ENCODE assay signal across 32 mouse cellular contexts in the genomic region with DNA sequence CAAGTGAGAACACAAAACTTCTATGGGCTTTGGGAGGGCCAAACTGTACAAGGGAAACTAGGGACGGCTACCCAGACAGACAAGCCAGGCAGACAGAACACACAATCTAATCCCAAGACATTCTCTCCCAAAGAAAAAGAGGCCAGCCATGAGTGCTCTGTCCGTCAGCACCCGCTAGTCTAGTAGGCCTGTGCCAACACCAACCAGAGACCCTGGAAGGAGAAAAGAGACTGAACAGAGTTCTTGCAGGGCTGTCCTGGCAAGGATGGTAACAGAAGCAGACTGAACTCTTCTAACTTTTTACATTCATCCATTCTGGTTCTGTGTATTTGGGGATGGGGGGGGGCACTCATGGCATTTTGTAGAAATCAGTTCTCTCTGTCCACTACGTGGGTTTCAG. TPM values are rescaled to one million over a fixed set of nuclear protein-coding genes. Genes with fewer than 3 reads are reported as not detected.
DNase-seq lines count a peak whose midpoint lies in the region; ATAC-seq and TF ChIP-seq lines count a peak whose summit lies in the region.
"Had no signal": no experiment of that assay in that cellular context is flagged by ENCODE, and none has a peak within 500 bp of the region (broad histone marks: within the 10 kb centered on the region; RNA-seq: fewer than 3 reads in every experiment).

No protein-coding gene starts in this region.

- peaks cover 99% of the 10 kb centered on the region for H3K4me1 ChIP-seq in heart, embryonic 13.5 days
- peaks cover 85% of the 10 kb centered on the region for H3K4me1 ChIP-seq in kidney, adult 2 months (ENCODE audit: control insufficient read depth, insufficient read depth, low read length)
- peaks cover 82% of the 10 kb centered on the region for H3K4me1 ChIP-seq in lung, postnatal 0 days (ENCODE audit: insufficient read depth, low read depth, low read length)
- peaks cover 71% of the 10 kb centered on the region for H3K4me1 ChIP-seq in lung, adult 2 months (ENCODE audit: control insufficient read depth, insufficient read depth, low read length)
- peaks cover 37% of the 10 kb centered on the region for H3K4me1 ChIP-seq in brown adipose tissue, adult 24 weeks (ENCODE audit: control insufficient read depth, insufficient read depth, insufficient read length, low read length)

- 34% methylated on average over 4 of the region's 4 CpGs for WGBS in heart, embryonic 13.5 days
- 42% methylated on average over 4 of the region's 4 CpGs for WGBS in kidney, adult 2 months
- WGBS in lung, postnatal 0 days: 32% methylated on average over 4 of the region's 4 CpGs
- 21% methylated on average over 4 of the region's 4 CpGs for WGBS in lung, adult 2 months

- no peaks in the 10 kb centered on the region for H3K9me3 ChIP-seq in heart, embryonic 13.5 days
- no peaks in the 10 kb centered on the region for H3K9me3 ChIP-seq in lung, postnatal 0 days (ENCODE audit: low read length)
- H3K9me3 ChIP-seq: embryonic facial prominence, embryonic 13.5 days; forebrain, embryonic 10.5 days; forebrain, embryonic 15.5 days; G1E; hindbrain, embryonic 13.5 days; kidney, embryonic 15.5 days; liver, embryonic 15.5 days; midbrain, embryonic 10.5 days; midbrain, embryonic 15.5 days; neural tube, embryonic 15.5 days; stomach, embryonic 15.5 days had no signal

- intact Hi-C loops in gastrocnemius, postnatal 36 days (cut with DNase I): no loop called here

- H3K27ac ChIP-seq in heart, embryonic 13.5 days (replicated peaks): 0 out of 2 replicates have a peak overlapping the region, but pooled peaks have one; percentile 39
- peak overlapping the region; percentile 57; the same call in 1 of the 2 replicates for H3K27ac ChIP-seq in kidney, adult 2 months (ENCODE audit: insufficient read depth, low read depth, low read length)
- peak overlapping the region; percentile 87 for H3K27ac ChIP-seq in lung, postnatal 0 days (ENCODE audit: low read length)
- peak overlapping the region; percentile 71 for H3K27ac ChIP-seq in brown adipose tissue, adult 24 weeks (replicated peaks; ENCODE audit: low read depth, low read length)
- H3K27ac ChIP-seq: embryonic facial prominence, embryonic 13.5 days; forebrain, embryonic 10.5 days; forebrain, embryonic 15.5 days; hindbrain, embryonic 13.5 days; kidney, embryonic 15.5 days; layer of hippocampus, adult 2 months; liver, embryonic 15.5 days; midbrain, embryonic 10.5 days; midbrain, embryonic 15.5 days; neural tube, embryonic 15.5 days; stomach, embryonic 15.5 days had no signal

- TF ChIP-seq EP300 in lung, postnatal 0 days (IDR thresholded peaks at IDR 0.05): no peak

- no peak for TF ChIP-seq POLR2A in kidney, adult 2 months (IDR thresholded peaks at IDR 0.05; ENCODE audit: low read depth, low read length)
- TF ChIP-seq POLR2A in lung, adult 2 months (IDR thresholded peaks at IDR 0.05; ENCODE audit: borderline replicate concordance, extremely low read depth, low read depth, low read length): no peak

- no peaks in the 10 kb centered on the region for H3K27me3 ChIP-seq in heart, embryonic 13.5 days (replicated peaks)
- no peaks in the 10 kb centered on the region for H3K27me3 ChIP-seq in kidney, adult 2 months (replicated peaks; ENCODE audit: control insufficient read depth, insufficient read depth, low read length)
- H3K27me3 ChIP-seq in lung, postnatal 0 days (replicated peaks; ENCODE audit: insufficient read depth, low read length): no peaks in the 10 kb centered on the region
- H3K27me3 ChIP-seq: embryonic facial prominence, embryonic 13.5 days; forebrain, embryonic 15.5 days; hindbrain, embryonic 13.5 days; kidney, embryonic 15.5 days; liver, embryonic 15.5 days; midbrain, embryonic 15.5 days; neural tube, embryonic 15.5 days; stomach, embryonic 15.5 days had no signal

- H3K9ac ChIP-seq in heart, embryonic 13.5 days: no peak overlapping the region
- no peak overlapping the region for H3K9ac ChIP-seq in lung, postnatal 0 days (replicated peaks; ENCODE audit: low read depth)
- H3K9ac ChIP-seq: embryonic facial prominence, embryonic 13.5 days; forebrain, embryonic 15.5 days; hindbrain, embryonic 13.5 days; kidney, embryonic 15.5 days; liver, embryonic 15.5 days; midbrain, embryonic 15.5 days; neural tube, embryonic 15.5 days; stomach, embryonic 15.5 days had no signal

- H3K36me3 ChIP-seq in heart, embryonic 13.5 days: no peaks in the 10 kb centered on the region
- H3K36me3 ChIP-seq in kidney, adult 2 months (ENCODE audit: control insufficient read depth, insufficient read depth, low read length): no peaks in the 10 kb centered on the region; the same call in 1 of the 2 replicates
- no peaks in the 10 kb centered on the region for H3K36me3 ChIP-seq in lung, postnatal 0 days (ENCODE audit: insufficient read depth, low read length)
- H3K36me3 ChIP-seq: embryonic facial prominence, embryonic 13.5 days; forebrain, embryonic 10.5 days; forebrain, embryonic 15.5 days; hindbrain, embryonic 13.5 days; kidney, embryonic 15.5 days; liver, embryonic 15.5 days; midbrain, embryonic 15.5 days; neural tube, embryonic 15.5 days; stomach, embryonic 15.5 days had no signal

- no peak overlapping the region for H3K4me2 ChIP-seq in heart, embryonic 13.5 days
- no peak overlapping the region for H3K4me2 ChIP-seq in lung, postnatal 0 days (replicated peaks; ENCODE audit: low read depth, low read length)
- H3K4me2 ChIP-seq: embryonic facial prominence, embryonic 13.5 days; forebrain, embryonic 15.5 days; heart, embryonic 11.5 days; hindbrain, embryonic 13.5 days; kidney, embryonic 15.5 days; liver, embryonic 15.5 days; midbrain, embryonic 15.5 days; neural tube, embryonic 15.5 days; stomach, embryonic 15.5 days had no signal

- ATAC-seq in heart, embryonic 13.5 days (ENCODE audit: extremely low read depth, insufficient number of reproducible peaks, low FRiP score, low TSS enrichment): no peak
- ATAC-seq in lung, postnatal 0 days: no peak
- ATAC-seq: forebrain, embryonic 15.5 days; midbrain, embryonic 15.5 days had no signal

- no peak overlapping the region for H3K4me3 ChIP-seq in heart, embryonic 13.5 days
- no peak overlapping the region for H3K4me3 ChIP-seq in kidney, adult 2 months (ENCODE audit: insufficient read depth, low read depth, low read length)
- H3K4me3 ChIP-seq in lung, postnatal 0 days (ENCODE audit: low read depth, low read length): no peak overlapping the region
- no peak overlapping the region for H3K4me3 ChIP-seq in lung, adult 2 months (replicated peaks; ENCODE audit: extremely low read depth, low read depth, low read length)
- H3K4me3 ChIP-seq in brown adipose tissue, adult 24 weeks (ENCODE audit: insufficient read depth, low read depth, low read length): no peak overlapping the region
- H3K4me3 ChIP-seq: embryonic facial prominence, embryonic 13.5 days; forebrain, embryonic 10.5 days; forebrain, embryonic 15.5 days; hindbrain, embryonic 13.5 days; kidney, embryonic 15.5 days; layer of hippocampus, adult 2 months; liver, embryonic 15.5 days; midbrain, embryonic 10.5 days; midbrain, embryonic 15.5 days; neural tube, embryonic 15.5 days; stomach, embryonic 15.5 days had no signal

- DNase-seq in heart, adult 9 months (ENCODE audit: low spot score in 2 of 2): no peak
- no peak for DNase-seq in kidney, adult 2 months
- no peak for DNase-seq in kidney, postnatal 4 days
- peak; percentile 51 for DNase-seq in lung, postnatal 0 days (ENCODE audit: low spot score)
- no peak for DNase-seq in lung, adult 2 months
- DNase-seq in gastrocnemius, postnatal 36 days: no peak
- DNase-seq: adrenal gland, postnatal 25 days; cerebellum, adult 18-20 months; cerebellum, postnatal 10 days; kidney, adult 11 months; kidney, postnatal 25 days; left cerebral cortex, postnatal 4 days; right cerebral cortex, postnatal 25 days; thymus, postnatal 14 days had no signal

- no peak for TF ChIP-seq CTCF in kidney, adult 2 months (conservative IDR thresholded peaks at IDR 0.05; ENCODE audit: insufficient read depth, insufficient read length, low read depth, low read length)
- no peak for TF ChIP-seq CTCF in lung, postnatal 0 days (IDR thresholded peaks at IDR 0.05)
- no peak for TF ChIP-seq CTCF in lung, adult 2 months (IDR thresholded peaks at IDR 0.05; ENCODE audit: insufficient read depth, low read length)

RNA-seq across cellular contexts. Expression of a gene that starts 12.1 kb away (rescaled TPM):
- polyA plus RNA-seq in heart, embryonic 13.5 days (2015; fragmentation: Nextera tagmentation; extraction: Ambion mirVana): 20.4 and 31.4 TPM in 2 replicates
- polyA plus RNA-seq in kidney, adult 2 months (2012; rRNA removed): 151 and 179 TPM in 2 replicates
- polyA plus RNA-seq in lung, postnatal 0 days (2015; fragmentation: Nextera tagmentation; extraction: Ambion mirVana): 91.3 and 104 TPM in 2 replicates
- polyA plus RNA-seq in lung, adult 2 months (2012; rRNA removed): 92.8 and 98.3 TPM in 2 replicates
- polyA plus RNA-seq in brown adipose tissue, adult 24 weeks (2012; ENCODE audit: insufficient read depth, insufficient read length, missing spikeins): 32.5 and 44.2 TPM in 2 replicates
- 1 to 10 TPM; 5.3 to 6.5 TPM for total RNA-seq in gastrocnemius, postnatal 36 days (2021)

RNA-seq across cellular contexts. Expression of a gene that starts 53.3 kb away (rescaled TPM):
- 0.60 and 0.86 TPM in 2 replicates for polyA plus RNA-seq in heart, embryonic 13.5 days (2015; fragmentation: Nextera tagmentation; extraction: Ambion mirVana)
- 0.08 and 0.10 TPM in 2 replicates for polyA plus RNA-seq in kidney, adult 2 months (2012; rRNA removed)
- 0.57 and 0.83 TPM in 2 replicates for polyA plus RNA-seq in lung, postnatal 0 days (2015; fragmentation: Nextera tagmentation; extraction: Ambion mirVana)
- 0.33 and 0.65 TPM in 2 replicates for polyA plus RNA-seq in lung, adult 2 months (2012; rRNA removed)
- not detected in 2 replicates for polyA plus RNA-seq in brown adipose tissue, adult 24 weeks (2012; ENCODE audit: insufficient read depth, insufficient read length, missing spikeins)
- total RNA-seq in gastrocnemius, postnatal 36 days (2021): under 1 TPM in 1 of 2 experiments, not detected in 1; 0.05 TPM
- total RNA-seq: common myeloid progenitor, adult 5-6 weeks; gastrocnemius, adult 18-20 months; megakaryocyte progenitor cell, adult 5-6 weeks had no signal
- polyA plus RNA-seq: G1E had no signal
